Mouse (Mus musculus) hindbrain, postnatal 0 days (tissue): Measurements from ENCODE around the gene Anapc13. TPM values are rescaled to one million over a fixed set of nuclear protein-coding genes. Genes with fewer than 3 reads are reported as not detected.
A peak's percentile ranks its signal among the peaks of the same experiment; 100 is the strongest.

ENCODE experiments used
- ATAC-seq: fragments of 200-750 bp; cut with Nextera tagmentation; 2 replicates; pipeline ENCODE4 v1.8.0; 2017; ENCODE audit warnings: mild to moderate bottlenecking, moderate TSS enrichment, moderate library complexity
- DNase-seq: peaks from one replicate; pipeline ENCODE4 v3.0.0-alpha.2; 2015; ENCODE audit warnings: low spot score
- H3K27ac ChIP-seq: fragments of 300-500 bp; sonication (generic); 2 replicates; pipeline ENCODE4 v1.5.1; 2014; ENCODE audit warnings: mild to moderate bottlenecking
- H3K27me3 ChIP-seq: fragments of 300-500 bp; sonication (generic); 2 replicates; pipeline ENCODE4 v1.6.1; 2014; ENCODE audit warnings: low read length, mixed read lengths; ENCODE audit not compliant: insufficient read depth
- H3K36me3 ChIP-seq: fragments of 300-500 bp; sonication (generic); 2 replicates; pipeline ENCODE4 v1.6.1; 2014; ENCODE audit warnings: low read length, mixed read lengths; ENCODE audit not compliant: insufficient read depth
- H3K4me1 ChIP-seq: fragments of 300-500 bp; sonication (generic); 2 replicates; pipeline ENCODE4 v1.6.1; 2014; ENCODE audit warnings: antibody characterized with exemption, low read length, mixed read lengths; ENCODE audit not compliant: insufficient read depth
- H3K4me2 ChIP-seq: fragments of 300-500 bp; sonication (generic); 2 replicates; pipeline ENCODE4 v1.6.1; 2014; ENCODE audit warnings: low read depth, mild to moderate bottlenecking, low read length, moderate library complexity, mixed read lengths
- H3K4me3 ChIP-seq: fragments of 300-500 bp; sonication (generic); 2 replicates; pipeline ENCODE4 v1.5.1; 2014; ENCODE audit warnings: low read length
- H3K9ac ChIP-seq: fragments of 300-500 bp; sonication (generic); replicated peaks from 2 replicates; pipeline ENCODE4 v1.6.1; 2014; ENCODE audit warnings: mild to moderate bottlenecking, low read length, moderate library complexity, mixed read lengths
- H3K9me3 ChIP-seq: fragments of 300-500 bp; sonication (generic); 2 replicates; pipeline ENCODE4 v1.6.1; 2016; ENCODE audit warnings: low read length, mixed read lengths
- CTCF ChIP-seq: IDR thresholded peaks from 2 replicates; pipeline ENCODE4 v1.5.1; 2016; ENCODE audit warnings: antibody characterized with exemption, control low read depth, low read depth
- WGBS: fragments of 180-500 bp; shearing (Covaris S2); extraction: QIAGEN DNeasy Blood & Tissue Kit; methylation state at CpG from one replicate; pipeline ENCODE4 v1.1.7; 2014; 5-methylcytosine and 5-hydroxymethylcytosine counted together
- polyA plus RNA-seq: library from polyadenylated mRNA; unstranded; fragments of >200 nt; fragmentation: Nextera tagmentation; extraction: Ambion mirVana; gene quantifications from 2 replicates; pipeline ENCODE4 v1.2.1, GENCODE M21; 2015
- total RNA-seq: library from RNA; depleted of rRNA; stranded (reverse); fragments of >200 nt; gene quantifications from 2 replicates; pipeline ENCODE4 v1.2.3, GENCODE M21; 2014; rRNA removed

Gene Anapc13
- total RNA-seq: 14.3 and 22.0 TPM in 2 replicates
- 170 and 191 TPM in 2 replicates for polyA plus RNA-seq

- Histone ChIP-seq H3K27ac (peak within 1 kb of the TSS; percentile 99), H3K4me3 (peak within 1 kb of the TSS; percentile 87), H3K4me2 (peak within 1 kb of the TSS; percentile 94), H3K9ac (peak within 1 kb of the TSS; percentile 97), H3K27me3 (no peaks in the 10 kb centered on the region), H3K4me1 (0 out of 2 replicates have a peak, but pooled peaks cover 10% of the 10 kb centered on the region), H3K36me3 (0 out of 2 replicates have a peak, but pooled peaks cover 5% of the 10 kb centered on the region), H3K9me3 (no peaks in the 10 kb centered on the region)
- peak; percentile 97 for ATAC-seq
- peak; percentile 99 for DNase-seq
- under 1% methylated on average over 78 of the region's 84 CpGs for WGBS
- TF ChIP-seq CTCF: no peak; the same call in 1 of the 2 replicates
These were observed at the start of gene Anapc13, which contains the start of gene Cep63 for GRCm38 (mm10) chr9:102625983-102626838. TSS of gene Anapc13 (plus strand) at chr9:102626296. TSS of gene Cep63 (minus strand) at chr9:102626534.

GRCm38 (mm10) chr9:102577480-102577879 lies 48.6 kb upstream of the Anapc13 start:
- H3K9ac ChIP-seq: no peak overlapping the region
- no peak for TF ChIP-seq CTCF
- H3K27me3 ChIP-seq: no peaks in the 10 kb centered on the region
- no peak overlapping the region for H3K4me2 ChIP-seq
- WGBS: 81% methylated on average over 5 of the region's 5 CpGs
- ATAC-seq: no peak
- H3K4me1 ChIP-seq: 0 out of 2 replicates have a peak, but pooled peaks cover 3% of the 10 kb centered on the region
- H3K9me3 ChIP-seq: no peaks in the 10 kb centered on the region
- no peak overlapping the region for H3K4me3 ChIP-seq
- no peaks in the 10 kb centered on the region for H3K36me3 ChIP-seq
- no peak overlapping the region for H3K27ac ChIP-seq
- DNase-seq: no peak

- Histone ChIP-seq H3K4me1 (no peaks in the 10 kb centered on the region), H3K9ac (no peak overlapping the region), H3K4me2 (no peak overlapping the region), H3K4me3 (no peak overlapping the region), H3K27me3 (no peaks in the 10 kb centered on the region), H3K27ac (no peak overlapping the region), H3K9me3 (no peaks in the 10 kb centered on the region), H3K36me3 (peaks cover 18% of the 10 kb centered on the region; the same call in 1 of the 2 replicates)
- ATAC-seq (no peak), DNase-seq (no peak)
- no peak for TF ChIP-seq CTCF
- 65% methylated on average over 12 of the region's 12 CpGs for WGBS
These were observed 44.1 kb upstream of the Anapc13 start for GRCm38 (mm10) chr9:102581921-102582469.

- H3K4me2 ChIP-seq: no peak overlapping the region
- H3K4me1 ChIP-seq: no peaks in the 10 kb centered on the region
- no peak overlapping the region for H3K27ac ChIP-seq
- no peak for TF ChIP-seq CTCF
- no peak overlapping the region for H3K9ac ChIP-seq
- WGBS: 50% methylated on average over 5 of the region's 5 CpGs
- H3K9me3 ChIP-seq: no peaks in the 10 kb centered on the region
- peaks cover 21% of the 10 kb centered on the region; the same call in 1 of the 2 replicates for H3K36me3 ChIP-seq
- no peaks in the 10 kb centered on the region for H3K27me3 ChIP-seq
- H3K4me3 ChIP-seq: no peak overlapping the region
- ATAC-seq: no peak
- no peak for DNase-seq
These were observed 38.7 kb upstream of the Anapc13 start for GRCm38 (mm10) chr9:102587347-102587746.

GRCm38 (mm10) chr9:102594667-102595393 lies 31.3 kb upstream of the Anapc13 start:
- WGBS: 37% methylated on average over 6 of the region's 6 CpGs
- no peak overlapping the region for H3K4me2 ChIP-seq
- peak; percentile 5 for DNase-seq
- no peak for TF ChIP-seq CTCF
- no peaks in the 10 kb centered on the region for H3K9me3 ChIP-seq
- H3K27me3 ChIP-seq: no peaks in the 10 kb centered on the region
- H3K27ac ChIP-seq: no peak overlapping the region
- ATAC-seq: peak; percentile 62
- H3K9ac ChIP-seq: no peak overlapping the region
- H3K4me3 ChIP-seq: no peak overlapping the region
- H3K4me1 ChIP-seq: 0 out of 2 replicates have a peak, but pooled peaks cover 3% of the 10 kb centered on the region
- peaks cover 10% of the 10 kb centered on the region; the same call in 1 of the 2 replicates for H3K36me3 ChIP-seq

GRCm38 (mm10) chr9:102595662-102596436 lies 30.2 kb upstream of the Anapc13 start:
- H3K4me1 ChIP-seq: 0 out of 2 replicates have a peak, but pooled peaks cover 3% of the 10 kb centered on the region
- H3K4me2 ChIP-seq: no peak overlapping the region
- WGBS: 68% methylated on average over 8 of the region's 8 CpGs
- peaks cover 10% of the 10 kb centered on the region; the same call in 1 of the 2 replicates for H3K36me3 ChIP-seq
- H3K27me3 ChIP-seq: no peaks in the 10 kb centered on the region
- H3K4me3 ChIP-seq: no peak overlapping the region
- ATAC-seq: no peak
- no peak for TF ChIP-seq CTCF
- H3K9ac ChIP-seq: no peak overlapping the region
- no peak for DNase-seq
- H3K9me3 ChIP-seq: no peaks in the 10 kb centered on the region
- no peak overlapping the region for H3K27ac ChIP-seq
